Mouse (Mus musculus) limb, embryonic 14.5 days (tissue): ENCODE results near the gene Nmb. TPM values are rescaled to one million over a fixed set of nuclear protein-coding genes. Genes with fewer than 3 reads are reported as not detected.

Experiments
- ATAC-seq: fragments of 200-750 bp; cut with Nextera tagmentation; 2 replicates; pipeline ENCODE4 v1.8.0; 2017; ENCODE audit warnings: low read depth, moderate number of reproducible peaks, moderate TSS enrichment; ENCODE audit not compliant: low FRiP score
- DNase-seq: peaks from one replicate; pipeline ENCODE4 v3.0.0-alpha.2; 2015; ENCODE audit warnings: low spot score
- H3K27ac ChIP-seq: fragments of 300-500 bp; sonication (generic); replicated peaks from 2 replicates; pipeline ENCODE4 v1.5.1; 2014; ENCODE audit warnings: low read depth, mild to moderate bottlenecking, low read length, moderate library complexity, mixed read lengths
- H3K27me3 ChIP-seq: fragments of 300-500 bp; sonication (generic); 2 replicates; pipeline ENCODE4 v1.6.1; 2014; ENCODE audit warnings: low read length, mixed read lengths; ENCODE audit not compliant: control insufficient read depth, insufficient read depth
- H3K36me3 ChIP-seq: fragments of 300-500 bp; sonication (generic); 2 replicates; pipeline ENCODE4 v1.6.1; 2014; ENCODE audit warnings: mild to moderate bottlenecking, low read length, moderate library complexity, mixed read lengths; ENCODE audit not compliant: control insufficient read depth, insufficient read depth
- H3K4me1 ChIP-seq: fragments of 300-500 bp; sonication (generic); 2 replicates; pipeline ENCODE4 v1.6.1; 2014; ENCODE audit warnings: antibody characterized with exemption, low read length, mixed read lengths; ENCODE audit not compliant: control insufficient read depth, insufficient read depth
- H3K4me2 ChIP-seq: fragments of 300-500 bp; sonication (generic); replicated peaks from 2 replicates; pipeline ENCODE4 v1.6.1; 2014; ENCODE audit warnings: low read depth, mild to moderate bottlenecking, low read length, moderate library complexity; ENCODE audit not compliant: severe bottlenecking
- H3K4me3 ChIP-seq: fragments of 300-500 bp; sonication (generic); replicated peaks from 2 replicates; pipeline ENCODE4 v1.5.1; 2014; ENCODE audit warnings: low read length
- H3K9ac ChIP-seq: fragments of 300-500 bp; sonication (generic); 2 replicates; pipeline ENCODE4 v1.6.1; 2014; ENCODE audit warnings: mild to moderate bottlenecking, low read depth, low read length, moderate library complexity; ENCODE audit not compliant: severe bottlenecking
- H3K9me3 ChIP-seq: fragments of 300-500 bp; sonication (generic); 2 replicates; pipeline ENCODE4 v1.6.1; 2016; ENCODE audit warnings: low read length; ENCODE audit not compliant: control insufficient read depth
- POLR2A ChIP-seq: fragments of 200-500 bp; IDR thresholded peaks from 2 replicates; pipeline ENCODE4 v1.8.0; 2012; ENCODE audit warnings: inconsistent platforms, mild to moderate bottlenecking, moderate library complexity, borderline replicate concordance; ENCODE audit not compliant: insufficient read depth, insufficient read length; ENCODE audit errors: extremely low read depth
- WGBS: fragments of 180-500 bp; shearing (Covaris S2); extraction: QIAGEN DNeasy Blood & Tissue Kit; methylation state at CpG from one replicate; pipeline ENCODE4 v1.1.7; 2014; 5-methylcytosine and 5-hydroxymethylcytosine counted together
- polyA plus RNA-seq, 2 experiments: library from polyadenylated mRNA; depleted of rRNA in 1 of 2; stranded (reverse) in 1 of 2; unstranded in 1 of 2; fragments of >200 nt; fragmentation: Nextera tagmentation in 1 of 2; extraction: Ambion mirVana in 1 of 2; gene quantifications; 2 replicates each; pipeline versions ENCODE4 v1.2.1 to v1.2.3; 2012 to 2014

Gene Nmb
- polyA plus RNA-seq, 2 experiments = 4.9 to 8.3 TPM

DNA sequence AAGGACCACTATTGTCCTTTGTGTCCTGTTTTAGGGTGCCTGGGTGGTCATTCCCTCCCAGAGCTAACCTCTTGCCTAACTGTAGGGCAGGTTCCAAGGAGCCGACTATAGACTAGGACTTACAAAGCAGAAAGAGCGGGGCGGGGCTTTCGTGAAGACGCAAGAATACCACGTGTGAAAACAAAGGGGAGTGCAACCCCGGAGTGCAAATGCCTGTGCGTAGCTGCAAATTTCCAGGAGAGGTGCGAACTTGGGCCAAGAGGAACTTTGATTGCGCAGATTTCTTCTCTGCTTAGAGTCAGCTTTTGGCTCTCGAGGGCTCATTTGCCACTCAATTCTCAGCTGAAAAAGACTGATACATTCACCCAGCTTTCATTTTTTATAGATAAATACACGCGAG is 44.6 kb downstream of the Nmb start:
- Histone ChIP-seq H3K9me3 (no peaks in the 10 kb centered on the region), H3K36me3 (peaks cover 18% of the 10 kb centered on the region), H3K4me3 (peak overlapping the region; percentile 72), H3K27me3 (no peaks in the 10 kb centered on the region), H3K9ac (peak overlapping the region; percentile 87), H3K4me2 (peak overlapping the region; percentile 83), H3K4me1 (peaks cover 15% of the 10 kb centered on the region), H3K27ac (peak overlapping the region; percentile 48; the same call in 1 of the 2 replicates)
- TF ChIP-seq POLR2A = no peak
- DNase-seq (peak; percentile 62), ATAC-seq (peak; percentile 77; the same call in 1 of the 2 replicates)
- WGBS = 0% methylated on average over 13 of the region's 13 CpGs

GRCm38 (mm10) chr7:80857181-80857580 is 47.7 kb downstream of the Nmb start:
- DNase-seq = peak; percentile 82
- no peak overlapping the region for H3K4me3 ChIP-seq

DNA sequence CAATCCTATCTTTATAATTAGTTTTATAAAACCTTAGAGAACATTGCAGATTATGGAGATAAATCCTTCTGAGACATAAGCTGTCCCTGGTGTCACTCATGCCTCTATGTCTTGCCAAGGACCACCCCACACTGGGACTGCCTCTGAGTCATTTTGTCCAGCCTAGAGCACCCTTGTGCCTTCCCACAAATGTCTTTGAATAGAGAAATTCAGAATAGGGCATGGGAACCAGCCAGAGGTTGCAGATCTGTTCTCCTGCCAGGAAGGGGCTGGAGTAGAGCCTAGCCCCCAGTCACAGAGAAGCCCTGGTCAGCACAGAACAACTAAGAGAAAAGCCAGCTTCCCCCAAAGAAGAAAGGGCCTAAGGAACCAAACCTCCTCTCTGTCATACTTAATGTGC is 49.6 kb downstream of the Nmb start:
- no peaks in the 10 kb centered on the region for H3K36me3 ChIP-seq
- no peak for TF ChIP-seq POLR2A
- H3K27me3 ChIP-seq = no peaks in the 10 kb centered on the region
- no peak overlapping the region for H3K4me3 ChIP-seq
- H3K4me1 ChIP-seq = 0 out of 2 replicates have a peak, but pooled peaks cover 3% of the 10 kb centered on the region
- H3K27ac ChIP-seq = no peak overlapping the region
- no peaks in the 10 kb centered on the region for H3K9me3 ChIP-seq
- H3K9ac ChIP-seq = no peak overlapping the region
- H3K4me2 ChIP-seq = no peak overlapping the region
- ATAC-seq (no peak), DNase-seq (no peak)

More at GRCm38 (mm10) chr7:80857181-80857580, 47.7 kb downstream of the Nmb start:
- Histone ChIP-seq H3K4me1 (peaks cover 9% of the 10 kb centered on the region), H3K4me2 (no peak overlapping the region), H3K27me3 (no peaks in the 10 kb centered on the region), H3K27ac (no peak overlapping the region), H3K9ac (no peak overlapping the region), H3K9me3 (no peaks in the 10 kb centered on the region), H3K36me3 (no peaks in the 10 kb centered on the region)
- WGBS = 28% methylated on average over 6 of the region's 6 CpGs
- no peak for ATAC-seq
- TF ChIP-seq POLR2A = no peak

GRCm38 (mm10) chr7:80853218-80853617 is 51.7 kb downstream of the Nmb start:
- DNase-seq (no peak), ATAC-seq (no peak)
- Histone ChIP-seq H3K9me3 (no peaks in the 10 kb centered on the region), H3K4me2 (no peak overlapping the region), H3K36me3 (no peaks in the 10 kb centered on the region), H3K4me1 (no peaks in the 10 kb centered on the region), H3K27ac (no peak overlapping the region), H3K27me3 (no peaks in the 10 kb centered on the region), H3K4me3 (no peak overlapping the region), H3K9ac (no peak overlapping the region)
- no peak for TF ChIP-seq POLR2A
- WGBS = 92% methylated on average over 3 of the region's 3 CpGs

Other genes with a start within 250 kb of the Nmb start
- 18.6 and 24.4 TPM in 2 replicates for gene Crtc3, start 216.2 kb downstream of the Nmb start, polyA plus RNA-seq (2012; rRNA removed)
- gene Crtc3, start 216.2 kb downstream of the Nmb start, polyA plus RNA-seq (2014; fragmentation: Nextera tagmentation; extraction: Ambion mirVana) = 26.4 and 29.9 TPM in 2 replicates
- gene Iqgap1, start 79.1 kb downstream of the Nmb start, polyA plus RNA-seq (2012; rRNA removed) = 43.9 and 48.4 TPM in 2 replicates
- gene Iqgap1, start 79.1 kb downstream of the Nmb start, polyA plus RNA-seq (2014; fragmentation: Nextera tagmentation; extraction: Ambion mirVana) = 88.5 and 93.2 TPM in 2 replicates
- gene Zscan2, start 44.2 kb downstream of the Nmb start, polyA plus RNA-seq (2012; rRNA removed) = 17.3 and 19.8 TPM in 2 replicates
- 2.7 and 2.8 TPM in 2 replicates for gene Zscan2, start 44.2 kb downstream of the Nmb start, polyA plus RNA-seq (2014; fragmentation: Nextera tagmentation; extraction: Ambion mirVana)
- 23.1 and 26.5 TPM in 2 replicates for gene Wdr73, start 3.8 kb downstream of the Nmb start, polyA plus RNA-seq (2012; rRNA removed)
- 22.6 and 26.0 TPM in 2 replicates for gene Wdr73, start 3.8 kb downstream of the Nmb start, polyA plus RNA-seq (2014; fragmentation: Nextera tagmentation; extraction: Ambion mirVana)
- 158 and 177 TPM in 2 replicates for gene Sec11a, start 42.7 kb upstream of the Nmb start, polyA plus RNA-seq (2012; rRNA removed)
- 189 and 224 TPM in 2 replicates for gene Sec11a, start 42.7 kb upstream of the Nmb start, polyA plus RNA-seq (2014; fragmentation: Nextera tagmentation; extraction: Ambion mirVana)
- gene Zfp592, start 88.6 kb upstream of the Nmb start, polyA plus RNA-seq (2012; rRNA removed) = 24.3 and 31.6 TPM in 2 replicates
- gene Zfp592, start 88.6 kb upstream of the Nmb start, polyA plus RNA-seq (2014; fragmentation: Nextera tagmentation; extraction: Ambion mirVana) = 13.7 and 16.1 TPM in 2 replicates
- gene Alpk3, start 152.5 kb upstream of the Nmb start, polyA plus RNA-seq (2012; rRNA removed) = 3.4 and 3.5 TPM in 2 replicates
- 3.2 and 3.9 TPM in 2 replicates for gene Alpk3, start 152.5 kb upstream of the Nmb start, polyA plus RNA-seq (2014; fragmentation: Nextera tagmentation; extraction: Ambion mirVana)
- gene Slc28a1, start 209.7 kb upstream of the Nmb start, polyA plus RNA-seq (2012; rRNA removed) = 0.26 and 0.40 TPM in 2 replicates
- gene Slc28a1, start 209.7 kb upstream of the Nmb start, polyA plus RNA-seq (2014; fragmentation: Nextera tagmentation; extraction: Ambion mirVana) = 0.06 TPM in 1 of 2 replicates, not detected in the other